Mouse (Mus musculus) stomach, embryonic 14.5 days (tissue): ENCODE measurements around the gene Gm11084. TPM values are rescaled to one million over a fixed set of nuclear protein-coding genes. Genes with fewer than 3 reads are reported as not detected.
A peak's percentile ranks its signal among the peaks of the same experiment; 100 is the strongest.
"Not testable (repeated sequence)": the region's sequence is repeated elsewhere in the genome, so short reads cannot be mapped to it uniquely, and the experiment has no call there.

ENCODE experiments used
- ATAC-seq: fragments of 200-750 bp; cut with Nextera tagmentation; 2 replicates; pipeline ENCODE4 v1.8.0; 2017; ENCODE audit warnings: low read depth, moderate TSS enrichment; ENCODE audit not compliant: insufficient number of reproducible peaks, insufficient read depth, low FRiP score
- H3K27ac ChIP-seq: fragments of 300-500 bp; sonication (generic); 2 replicates; pipeline ENCODE4 v1.5.1; 2014; ENCODE audit warnings: mild to moderate bottlenecking, low read length, moderate library complexity, mixed read lengths
- H3K27me3 ChIP-seq: fragments of 300-500 bp; sonication (generic); 2 replicates; pipeline ENCODE4 v1.6.1; 2014; ENCODE audit warnings: low read length, control low read depth, mixed read lengths; ENCODE audit not compliant: control insufficient read depth, insufficient read depth
- H3K36me3 ChIP-seq: fragments of 300-500 bp; sonication (generic); 2 replicates; pipeline ENCODE4 v1.6.1; 2014; ENCODE audit warnings: mild to moderate bottlenecking, control low read depth, low read length, moderate library complexity, mixed read lengths; ENCODE audit not compliant: control insufficient read depth, insufficient read depth
- H3K4me1 ChIP-seq: fragments of 300-500 bp; sonication (generic); 2 replicates; pipeline ENCODE4 v1.6.1; 2014; ENCODE audit warnings: low read length, control low read depth, mixed read lengths; ENCODE audit not compliant: control insufficient read depth, insufficient read depth
- H3K4me2 ChIP-seq: fragments of 300-500 bp; sonication (generic); replicated peaks from 2 replicates; pipeline ENCODE4 v1.6.1; 2014; ENCODE audit warnings: low read depth, low read length, control low read depth
- H3K4me3 ChIP-seq: fragments of 300-500 bp; sonication (generic); 2 replicates; pipeline ENCODE4 v1.5.1; 2014; ENCODE audit warnings: low read depth, low read length, control low read depth
- H3K9ac ChIP-seq: fragments of 300-500 bp; sonication (generic); replicated peaks from 2 replicates; pipeline ENCODE4 v1.6.1; 2014; ENCODE audit warnings: low read depth, mild to moderate bottlenecking, control low read depth, low read length, moderate library complexity, mixed read lengths
- H3K9me3 ChIP-seq: fragments of 300-500 bp; sonication (generic); 2 replicates; pipeline ENCODE4 v1.6.1; 2016; ENCODE audit warnings: low read depth, low read length, control low read depth; ENCODE audit not compliant: control insufficient read depth
- WGBS: fragments of 180-500 bp; shearing (Covaris S2); extraction: QIAGEN DNeasy Blood & Tissue Kit; methylation state at CpG from one replicate; pipeline ENCODE4 v1.1.7; 2014; 5-methylcytosine and 5-hydroxymethylcytosine counted together
- polyA plus RNA-seq: library from polyadenylated mRNA; unstranded; fragments of >200 nt; fragmentation: Nextera tagmentation; extraction: Ambion mirVana; gene quantifications from 2 replicates; pipeline ENCODE4 v1.2.1, GENCODE M21; 2014

Gene Gm11084
- polyA plus RNA-seq, 1 experiment from 2014 or later: not detected

GRCm38 (mm10) chr2:73014063-73014462, 27.5 kb upstream of the Gm11084 start:
- not testable (repeated sequence) for H3K4me1 ChIP-seq, H3K9me3 ChIP-seq, H3K9ac ChIP-seq, H3K27me3 ChIP-seq, H3K36me3 ChIP-seq, H3K27ac ChIP-seq, H3K4me3 ChIP-seq, ATAC-seq, H3K4me2 ChIP-seq
- 67% methylated on average over 9 of the region's 9 CpGs for WGBS

- H3K27ac ChIP-seq: no peak overlapping the region
- H3K9ac ChIP-seq: no peak overlapping the region
- H3K4me3 ChIP-seq: no peak overlapping the region
- H3K4me1 ChIP-seq: no peaks in the 10 kb centered on the region
- H3K27me3 ChIP-seq: no peaks in the 10 kb centered on the region
- no peak for ATAC-seq
- H3K9me3 ChIP-seq: peaks cover 6% of the 10 kb centered on the region; the same call in 1 of the 2 replicates
- no peaks in the 10 kb centered on the region for H3K36me3 ChIP-seq
- WGBS: 72% methylated on average over 18 of the region's 20 CpGs
- no peak overlapping the region for H3K4me2 ChIP-seq
These were observed 26.1 kb upstream of the Gm11084 start for GRCm38 (mm10) chr2:73012636-73013035.

GRCm38 (mm10) chr2:73007472-73007871, 21.0 kb upstream of the Gm11084 start:
- peaks cover 19% of the 10 kb centered on the region for H3K4me1 ChIP-seq
- H3K9me3 ChIP-seq: peaks cover 6% of the 10 kb centered on the region; the same call in 1 of the 2 replicates
- no peak overlapping the region for H3K4me2 ChIP-seq
- H3K36me3 ChIP-seq: no peaks in the 10 kb centered on the region
- 91% methylated on average over 9 of the region's 9 CpGs for WGBS
- ATAC-seq: no peak
- no peaks in the 10 kb centered on the region for H3K27me3 ChIP-seq
- H3K27ac ChIP-seq: no peak overlapping the region
- H3K9ac ChIP-seq: no peak overlapping the region
- no peak overlapping the region for H3K4me3 ChIP-seq

GRCm38 (mm10) chr2:73005611-73006515, 19.3 kb upstream of the Gm11084 start:
- Histone ChIP-seq H3K36me3 (no peaks in the 10 kb centered on the region), H3K4me3 (no peak overlapping the region), H3K9ac (no peak overlapping the region), H3K4me1 (peaks cover 19% of the 10 kb centered on the region), H3K27ac (peak overlapping the region; percentile 94; the same call in 1 of the 2 replicates), H3K9me3 (peaks cover 5% of the 10 kb centered on the region; the same call in 1 of the 2 replicates), H3K4me2 (no peak overlapping the region), H3K27me3 (no peaks in the 10 kb centered on the region)
- 50% methylated on average over 3 of the region's 3 CpGs for WGBS
- ATAC-seq: no peak

GRCm38 (mm10) chr2:73003751-73004717, 17.5 kb upstream of the Gm11084 start:
- 17% methylated on average over 24 of the region's 24 CpGs for whole genome bisulfite sequencing
- 0 out of 2 replicates have a peak overlapping the region, but pooled peaks have one; percentile 5 for H3K4me3 ChIP-seq

GRCm38 (mm10) chr2:73003049-73003448, 16.5 kb upstream of the Gm11084 start:
- ATAC-seq: no peak
- H3K36me3 ChIP-seq: no peaks in the 10 kb centered on the region
- H3K4me3 ChIP-seq: no peak overlapping the region
- WGBS: 58% methylated on average over 10 of the region's 12 CpGs
- no peaks in the 10 kb centered on the region for H3K9me3 ChIP-seq
- no peak overlapping the region; the same call in 1 of the 2 replicates for H3K4me2 ChIP-seq
- H3K27me3 ChIP-seq: no peaks in the 10 kb centered on the region
- peak overlapping the region; percentile 94; the same call in 1 of the 2 replicates for H3K27ac ChIP-seq
- no peak overlapping the region for H3K9ac ChIP-seq
- H3K4me1 ChIP-seq: peaks cover 19% of the 10 kb centered on the region

More at GRCm38 (mm10) chr2:73003751-73004717, 17.5 kb upstream of the Gm11084 start:
- H3K9ac ChIP-seq: no peak overlapping the region
- no peaks in the 10 kb centered on the region for H3K36me3 ChIP-seq
- H3K27ac ChIP-seq: peak overlapping the region; percentile 94
- peak; percentile 86 for ATAC-seq
- H3K4me1 ChIP-seq: peaks cover 19% of the 10 kb centered on the region
- H3K9me3 ChIP-seq: no peaks in the 10 kb centered on the region
- H3K4me2 ChIP-seq: peak overlapping the region; percentile 42
- H3K27me3 ChIP-seq: no peaks in the 10 kb centered on the region

GRCm38 (mm10) chr2:73002451-73002850, 15.9 kb upstream of the Gm11084 start:
- Histone ChIP-seq H3K4me1 (peaks cover 19% of the 10 kb centered on the region), H3K4me2 (no peak overlapping the region)
- no peak for ATAC-seq

GRCm38 (mm10) chr2:73001994-73002393, 15.5 kb upstream of the Gm11084 start:
- Histone ChIP-seq H3K4me3 (no peak overlapping the region), H3K36me3 (no peaks in the 10 kb centered on the region), H3K9me3 (no peaks in the 10 kb centered on the region), H3K27ac (no peak overlapping the region), H3K9ac (no peak overlapping the region), H3K4me1 (peaks cover 19% of the 10 kb centered on the region), H3K4me2 (no peak overlapping the region), H3K27me3 (no peaks in the 10 kb centered on the region)
- 80% methylated on average over 5 of the region's 5 CpGs for WGBS
- no peak for ATAC-seq

More at GRCm38 (mm10) chr2:73002451-73002850, 15.9 kb upstream of the Gm11084 start:
- no peak overlapping the region for H3K9ac ChIP-seq
- no peaks in the 10 kb centered on the region for H3K27me3 ChIP-seq
- no peaks in the 10 kb centered on the region for H3K36me3 ChIP-seq
- H3K9me3 ChIP-seq: no peaks in the 10 kb centered on the region
- no peak overlapping the region for H3K27ac ChIP-seq
- no peak overlapping the region for H3K4me3 ChIP-seq
- 83% methylated on average over 6 of the region's 6 CpGs for WGBS
